Mouse (Mus musculus) bone marrow macrophage, adult 2 months (primary cell): ENCODE results near the gene Atrip. TPM values are rescaled to one million over a fixed set of nuclear protein-coding genes. Genes with fewer than 3 reads are reported as not detected.

Source experiments
- H3K27ac ChIP-seq: 2 replicates; pipeline ENCODE4 v1.5.1; 2012; ENCODE audit warnings: low read depth, low read length; ENCODE audit not compliant: insufficient read depth
- H3K4me1 ChIP-seq: 2 replicates; pipeline ENCODE4 v1.6.1; 2012; ENCODE audit warnings: low read length; ENCODE audit not compliant: control insufficient read depth, insufficient read depth
- H3K4me3 ChIP-seq: 2 replicates; pipeline ENCODE4 v1.5.1; 2012; ENCODE audit warnings: mild to moderate bottlenecking, low read length, moderate library complexity; ENCODE audit not compliant: insufficient read depth
- CTCF ChIP-seq: IDR thresholded peaks from 2 replicates; pipeline ENCODE4 v1.5.1; 2012; ENCODE audit warnings: low read depth, mild to moderate bottlenecking, low read length, moderate library complexity
- POLR2A ChIP-seq: IDR thresholded peaks from 2 replicates; pipeline ENCODE4 v1.6.1; 2012; ENCODE audit warnings: mild to moderate bottlenecking, low read depth, low read length, borderline replicate concordance
- polyA plus RNA-seq: library from polyadenylated mRNA; stranded (reverse); fragments of >200 nt; gene quantifications from 2 replicates; pipeline ENCODE4 v1.2.4, GENCODE M21; 2012; ENCODE audit not compliant: missing spikeins, insufficient read depth, insufficient read length

The Atrip gene
- polyA plus RNA-seq, 1 experiment: 9.9 TPM

DNA sequence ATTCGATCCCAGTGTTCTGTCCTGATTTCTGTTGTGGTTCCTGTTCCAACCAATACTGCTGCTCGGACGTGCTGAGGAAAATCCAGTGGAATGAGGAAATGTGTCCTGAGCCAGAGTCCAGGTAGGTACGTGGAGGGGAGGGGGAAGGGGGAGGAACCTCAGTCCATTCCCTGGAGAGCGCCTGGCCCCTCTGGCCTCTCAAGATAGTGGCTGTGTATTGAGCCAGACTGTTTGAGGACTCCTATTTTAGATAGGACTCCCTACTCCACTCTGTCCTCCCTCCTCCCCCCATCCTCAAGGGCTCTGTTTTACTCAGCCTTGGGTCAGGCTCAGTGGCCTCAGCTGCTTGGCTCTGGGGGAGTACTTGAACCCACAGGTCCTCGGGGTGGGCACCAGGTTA is 33.0 kb downstream of the Atrip start:
- TF ChIP-seq POLR2A (no peak), CTCF (no peak)
- Histone ChIP-seq H3K27ac (no peak overlapping the region), H3K4me1 (peaks cover 16% of the 10 kb centered on the region), H3K4me3 (no peak overlapping the region)

DNA sequence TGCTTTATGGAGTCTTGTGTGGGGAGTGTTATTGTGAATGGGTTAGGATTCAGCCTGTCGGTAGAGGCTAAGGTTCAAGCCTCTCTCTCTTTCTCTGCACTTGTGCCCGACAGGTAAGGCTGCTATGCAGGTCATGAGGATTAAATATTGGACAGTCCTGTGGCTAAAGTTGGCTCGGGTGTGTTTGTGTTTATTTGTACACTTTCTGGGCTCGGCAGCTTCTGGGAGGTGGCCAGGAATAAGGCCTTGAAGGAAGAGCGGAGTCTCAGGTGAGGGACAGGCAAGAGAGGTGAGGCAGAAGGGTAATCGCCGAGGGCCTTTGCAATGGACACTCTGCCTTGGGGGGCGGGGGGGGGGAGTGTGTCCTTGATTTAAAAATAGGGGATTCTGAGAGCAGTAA is 33.7 kb downstream of the Atrip start:
- no peak overlapping the region for H3K27ac ChIP-seq
- H3K4me1 ChIP-seq: peaks cover 16% of the 10 kb centered on the region
- TF ChIP-seq POLR2A: no peak
- no peak for TF ChIP-seq CTCF
- no peak overlapping the region for H3K4me3 ChIP-seq

DNA sequence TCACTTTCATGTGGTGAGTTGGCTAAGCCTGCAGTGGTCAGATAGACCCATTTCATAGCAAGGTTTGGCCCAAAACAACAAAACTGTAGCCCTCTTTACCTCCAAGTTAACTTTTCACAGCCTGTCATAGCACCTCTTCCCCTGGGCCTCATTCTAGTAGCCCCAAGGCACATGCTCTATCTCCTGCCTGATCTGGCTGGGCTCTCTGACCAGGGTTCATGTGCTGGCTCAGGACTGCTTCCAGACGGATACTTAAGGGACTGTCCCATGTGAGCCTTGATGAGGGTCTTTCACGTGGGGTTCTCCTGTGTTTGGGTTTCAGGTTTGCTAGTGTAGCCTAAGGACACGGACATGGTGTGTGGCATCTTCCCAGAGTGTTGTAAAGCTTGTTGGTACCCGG is 34.2 kb downstream of the Atrip start:
- Histone ChIP-seq H3K4me1 (peaks cover 16% of the 10 kb centered on the region), H3K4me3 (peak overlapping the region; percentile 90), H3K27ac (no peak overlapping the region)
- TF ChIP-seq CTCF (no peak), POLR2A (no peak)

DNA sequence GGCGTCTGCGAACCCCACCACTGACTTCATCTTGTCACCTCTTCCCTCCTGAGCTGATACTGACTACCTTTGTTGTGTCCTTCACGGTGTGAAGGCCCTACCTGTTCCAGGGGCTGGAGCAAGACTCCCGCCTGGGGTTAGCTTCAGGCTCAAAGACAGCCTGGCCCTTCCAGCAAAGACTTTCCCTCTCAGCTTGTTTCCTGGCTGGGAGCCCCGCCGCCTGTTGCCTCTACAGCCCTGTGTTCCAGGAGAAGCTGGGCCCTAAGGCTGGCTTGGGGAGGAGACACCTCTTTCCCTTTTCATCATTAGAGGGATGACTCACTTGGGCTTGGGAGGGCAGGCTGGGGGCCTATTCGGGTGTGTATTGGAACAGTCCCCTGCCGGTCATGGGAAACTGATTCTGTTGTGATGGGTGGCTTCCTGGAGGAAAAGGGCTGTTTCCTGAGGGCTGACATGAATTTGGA is 35.0 kb downstream of the Atrip start:
- H3K4me3 ChIP-seq: peak overlapping the region; percentile 90
- peaks cover 18% of the 10 kb centered on the region for H3K4me1 ChIP-seq
- TF ChIP-seq POLR2A (no peak), CTCF (no peak)
- peak overlapping the region; percentile 45 for H3K27ac ChIP-seq

DNA sequence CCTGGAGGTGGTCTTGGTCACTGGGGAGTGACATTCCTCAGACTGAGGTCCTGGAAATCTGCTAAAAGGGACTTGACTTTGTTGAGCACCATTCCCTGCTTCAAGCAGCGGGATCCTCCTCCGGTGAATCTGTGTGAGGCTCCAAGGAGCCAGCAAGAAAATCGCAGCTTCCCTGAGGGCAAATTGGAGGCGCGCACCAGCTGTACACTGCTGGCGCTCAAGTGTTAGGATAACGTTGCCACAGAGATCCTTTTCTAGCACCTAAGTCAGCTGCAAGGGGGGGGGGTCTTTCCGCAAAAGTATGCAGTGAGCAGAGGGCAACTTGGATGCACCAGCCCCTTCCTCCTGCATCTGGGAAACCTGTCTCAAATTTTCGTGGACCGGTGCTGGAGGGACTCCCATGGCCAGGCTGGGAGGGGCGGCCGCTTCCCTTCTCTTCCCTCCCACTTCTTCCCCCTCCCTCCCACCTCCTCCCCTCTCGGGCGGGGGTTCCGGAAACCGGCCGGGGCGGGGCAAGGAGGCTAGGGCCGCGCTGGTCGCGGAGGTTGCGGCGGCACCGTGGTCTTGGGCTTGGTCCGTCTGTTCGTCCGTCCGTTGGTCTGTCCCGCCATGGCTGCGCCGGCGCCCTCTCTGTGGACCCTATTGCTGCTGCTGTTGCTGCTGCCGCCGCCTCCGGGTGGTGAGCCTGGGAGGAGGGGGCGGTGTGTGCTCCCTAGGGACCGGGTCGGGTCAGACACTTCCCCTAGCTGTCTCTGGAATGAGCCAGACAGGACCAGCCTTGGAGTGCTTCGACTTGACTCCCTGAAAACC is 35.6 kb downstream of the Atrip start, which contains the start of gene Shisa5:
Gene Shisa5 (plus strand): TSS at position 480 of the 810 bp plus-strand sequence.
- 0 out of 2 replicates have a peak, but pooled peaks have one; percentile 54 for TF ChIP-seq POLR2A
- TF ChIP-seq CTCF: no peak
- H3K4me3 ChIP-seq: peak within 1 kb of the TSS; percentile 90
- peaks cover 18% of the 10 kb centered on the region for H3K4me1 ChIP-seq
- H3K27ac ChIP-seq: peak within 1 kb of the TSS; percentile 45

DNA sequence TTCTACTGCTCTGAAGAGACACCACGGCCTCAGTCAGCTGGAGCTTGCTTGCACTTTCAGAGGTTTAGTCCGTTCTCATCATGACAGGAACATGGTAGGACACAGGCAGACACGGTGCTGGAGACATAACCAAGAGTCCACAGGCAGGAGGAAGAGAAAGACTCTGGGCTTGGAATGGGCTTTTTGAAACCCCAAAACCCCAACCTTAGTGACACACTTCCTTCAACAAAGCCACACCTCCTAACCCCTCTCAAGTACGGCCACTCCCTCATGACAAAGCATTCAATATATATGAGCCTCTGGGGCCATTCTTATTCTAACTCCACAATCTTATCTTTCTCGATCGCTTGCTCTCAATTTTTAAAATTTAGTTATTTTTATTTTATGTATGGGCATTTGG is 41.5 kb downstream of the Atrip start:
- Histone ChIP-seq H3K27ac (no peak overlapping the region), H3K4me1 (peaks cover 6% of the 10 kb centered on the region; the same call in 1 of the 2 replicates), H3K4me3 (no peak overlapping the region)
- TF ChIP-seq CTCF: no peak
- no peak for TF ChIP-seq POLR2A

DNA sequence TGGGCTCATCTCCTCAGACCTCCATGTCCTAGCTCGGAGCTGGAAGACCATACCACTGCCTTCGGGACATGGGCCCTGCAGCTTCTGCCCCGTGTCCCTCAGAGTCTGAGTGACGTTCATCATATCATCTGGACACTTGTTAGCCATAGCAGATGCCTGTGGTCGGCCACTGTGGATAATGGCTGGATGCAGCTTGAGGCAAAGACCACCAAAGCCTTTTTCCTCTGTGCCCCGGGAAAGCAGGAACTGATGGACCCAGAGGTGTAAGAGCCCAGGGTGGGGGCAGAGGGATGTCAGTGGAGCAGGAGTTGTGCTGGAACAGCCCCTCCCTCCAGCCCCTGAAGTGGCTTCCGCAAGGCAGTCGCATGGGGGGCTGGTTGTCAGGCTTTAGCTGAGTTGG is 42.2 kb downstream of the Atrip start:
- Histone ChIP-seq H3K4me1 (peaks cover 10% of the 10 kb centered on the region), H3K27ac (no peak overlapping the region), H3K4me3 (no peak overlapping the region)
- TF ChIP-seq CTCF (no peak), POLR2A (no peak)

DNA sequence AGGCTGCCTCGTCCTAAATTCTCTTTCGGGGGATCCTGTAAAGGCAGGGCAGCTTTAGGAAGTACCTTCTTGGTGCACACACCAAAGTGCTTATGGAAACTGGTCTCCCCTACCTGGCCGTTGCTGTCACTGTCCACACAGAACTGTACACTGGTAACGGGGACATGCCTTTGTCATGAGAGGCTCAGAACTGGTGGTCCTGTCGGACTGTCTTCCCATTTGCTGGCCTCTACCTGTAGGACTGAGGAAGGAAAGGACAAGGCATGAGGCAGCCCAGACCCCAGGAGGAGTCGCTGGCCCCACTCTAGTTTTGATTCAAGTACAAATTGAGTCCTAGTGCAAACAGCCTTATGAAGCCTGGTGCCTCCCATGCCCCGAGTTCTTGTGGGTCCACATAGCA is 42.9 kb downstream of the Atrip start:
- Histone ChIP-seq H3K4me3 (no peak overlapping the region), H3K4me1 (peaks cover 10% of the 10 kb centered on the region), H3K27ac (no peak overlapping the region)
- TF ChIP-seq POLR2A: no peak
- TF ChIP-seq CTCF: no peak

DNA sequence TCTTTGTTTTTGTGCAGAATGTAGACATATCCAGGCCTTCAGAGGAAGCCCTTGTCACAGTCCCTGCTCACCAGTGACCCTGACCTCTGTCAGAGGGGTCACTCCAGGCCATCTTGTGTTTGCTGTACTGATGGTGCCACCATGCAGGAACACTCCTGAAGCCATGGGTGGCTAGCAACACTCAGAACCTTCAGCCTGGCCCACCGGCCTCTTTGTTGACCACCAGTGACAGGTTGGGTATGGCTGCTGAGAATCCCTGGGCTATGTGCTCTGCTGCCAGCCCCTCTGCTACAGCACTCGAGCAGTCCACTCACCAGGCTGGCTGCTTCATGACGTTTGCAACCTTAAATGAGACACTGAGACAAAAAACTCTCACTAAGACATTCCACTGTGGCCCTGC is 43.6 kb downstream of the Atrip start:
- Histone ChIP-seq H3K4me3 (no peak overlapping the region), H3K27ac (no peak overlapping the region), H3K4me1 (peaks cover 10% of the 10 kb centered on the region)
- TF ChIP-seq CTCF: no peak
- TF ChIP-seq POLR2A: no peak

DNA sequence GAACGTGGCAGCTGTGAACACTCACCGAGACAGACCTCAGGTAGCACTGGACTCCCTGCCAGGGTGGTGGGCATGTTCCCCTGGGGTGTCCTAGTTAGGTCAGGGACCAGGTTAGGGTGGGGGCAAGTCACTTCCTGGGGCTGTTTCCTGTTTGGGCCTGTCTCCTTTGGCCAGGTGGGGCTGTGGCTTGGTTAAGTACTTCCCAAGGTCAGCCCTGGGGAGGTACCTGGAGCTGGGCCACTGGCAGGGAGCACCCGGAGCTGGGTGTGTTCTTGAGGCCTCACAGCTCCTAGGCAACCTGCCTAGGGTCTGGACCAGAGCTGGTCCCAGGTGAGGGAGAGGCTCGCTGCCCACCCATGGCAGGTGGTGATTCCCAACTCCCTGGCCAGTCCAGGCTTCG is 45.0 kb downstream of the Atrip start:
- Histone ChIP-seq H3K27ac (no peak overlapping the region), H3K4me3 (no peak overlapping the region), H3K4me1 (peaks cover 14% of the 10 kb centered on the region)
- TF ChIP-seq POLR2A: no peak
